Mouse (Mus musculus): ENCODE results near the gene Wdr64. TPM values are rescaled to one million over a fixed set of nuclear protein-coding genes. Genes with fewer than 3 reads are reported as not detected.

Gene Wdr64
- total and polyA plus RNA-seq, 2 experiments from 2014 or later = not detected

- no peak overlapping the region for H3K4me3 ChIP-seq (ENCODE audit: low read depth, low read length)
Measured at GRCm38 (mm10) chr1:175671626-175672025, 26.8 kb upstream of the Wdr64 start.

GRCm38 (mm10) chr1:175673563-175674325 is 24.6 kb upstream of the Wdr64 start:
- 82% methylated on average over 7 of the region's 7 CpGs for WGBS
- no peak overlapping the region for H3K9ac ChIP-seq (replicated peaks; ENCODE audit: low read length, poor library complexity, severe bottlenecking)
- H3K4me1 ChIP-seq (ENCODE audit: insufficient read depth, low read length) = no peaks in the 10 kb centered on the region
- H3K4me3 ChIP-seq (ENCODE audit: low read depth, low read length) = no peak overlapping the region
- no peaks in the 10 kb centered on the region for H3K27me3 ChIP-seq (ENCODE audit: insufficient read depth, low read length)
- no peak overlapping the region for H3K27ac ChIP-seq (ENCODE audit: low read depth, low read length)
- TF ChIP-seq CTCF (IDR thresholded peaks at IDR 0.05) = no peak
- no peak for DNase-seq (ENCODE audit: low spot score)
- H3K4me2 ChIP-seq (ENCODE audit: low read depth, low read length, poor library complexity, severe bottlenecking) = no peak overlapping the region
- no peak for ATAC-seq (ENCODE audit: low FRiP score)
- no peaks in the 10 kb centered on the region for H3K9me3 ChIP-seq (ENCODE audit: low read length)
- H3K36me3 ChIP-seq (ENCODE audit: insufficient read depth, low read length) = no peaks in the 10 kb centered on the region

More at GRCm38 (mm10) chr1:175671626-175672025, 26.8 kb upstream of the Wdr64 start:
- Histone ChIP-seq H3K36me3 (ENCODE audit: insufficient read depth, low read length) (no peaks in the 10 kb centered on the region), H3K27ac (ENCODE audit: low read depth, low read length) (no peak overlapping the region), H3K9ac (replicated peaks; ENCODE audit: low read length, poor library complexity, severe bottlenecking) (no peak overlapping the region), H3K27me3 (ENCODE audit: insufficient read depth, low read length) (no peaks in the 10 kb centered on the region), H3K4me1 (ENCODE audit: insufficient read depth, low read length) (no peaks in the 10 kb centered on the region), H3K4me2 (ENCODE audit: low read depth, low read length, poor library complexity, severe bottlenecking) (no peak overlapping the region), H3K9me3 (ENCODE audit: low read length) (no peaks in the 10 kb centered on the region)
- WGBS = 29% methylated on average over 1 of the region's 1 CpGs
- DNase-seq (ENCODE audit: low spot score) (peak; percentile 54), ATAC-seq (ENCODE audit: low FRiP score) (no peak)
- peak; percentile 69 for TF ChIP-seq CTCF (IDR thresholded peaks at IDR 0.05)

GRCm38 (mm10) chr1:175675116-175675515 is 23.3 kb upstream of the Wdr64 start:
- H3K27me3 ChIP-seq (ENCODE audit: insufficient read depth, low read length) = no peaks in the 10 kb centered on the region
- no peaks in the 10 kb centered on the region for H3K36me3 ChIP-seq (ENCODE audit: insufficient read depth, low read length)
- no peaks in the 10 kb centered on the region for H3K9me3 ChIP-seq (ENCODE audit: low read length)
- no peak for TF ChIP-seq CTCF (IDR thresholded peaks at IDR 0.05)
- no peaks in the 10 kb centered on the region for H3K4me1 ChIP-seq (ENCODE audit: insufficient read depth, low read length)
- H3K27ac ChIP-seq (ENCODE audit: low read depth, low read length) = no peak overlapping the region
- DNase-seq (ENCODE audit: low spot score) = no peak
- no peak for ATAC-seq (ENCODE audit: low FRiP score)
- H3K4me2 ChIP-seq (ENCODE audit: low read depth, low read length, poor library complexity, severe bottlenecking) = no peak overlapping the region
- no peak overlapping the region for H3K9ac ChIP-seq (replicated peaks; ENCODE audit: low read length, poor library complexity, severe bottlenecking)
- no peak overlapping the region for H3K4me3 ChIP-seq (ENCODE audit: low read depth, low read length)
- 84% methylated on average over 6 of the region's 6 CpGs for WGBS

DNA sequence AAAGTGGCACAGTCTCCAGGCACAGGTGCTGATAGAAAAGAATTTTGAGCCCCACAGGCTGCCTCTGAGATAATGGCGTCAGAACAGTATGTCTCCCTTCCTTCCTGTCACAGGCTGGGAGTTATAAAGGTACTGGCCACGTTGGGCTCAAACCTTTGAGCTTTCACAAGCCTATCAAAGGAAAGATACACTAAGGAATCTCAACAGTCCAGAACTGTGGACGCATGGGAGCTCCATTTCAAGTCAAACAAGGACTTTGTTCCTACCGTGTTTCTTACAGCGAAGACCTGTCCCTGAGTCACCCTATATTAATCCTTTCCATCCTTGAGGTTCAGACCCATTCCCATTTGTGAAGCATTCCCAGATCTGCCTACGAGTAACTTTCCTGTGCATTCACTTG is 20.9 kb upstream of the Wdr64 start:
- WGBS = 89% methylated on average over 6 of the region's 6 CpGs
- no peaks in the 10 kb centered on the region for H3K27me3 ChIP-seq (ENCODE audit: insufficient read depth, low read length)
- ATAC-seq (ENCODE audit: low FRiP score) = no peak
- DNase-seq (ENCODE audit: low spot score) = no peak
- H3K4me1 ChIP-seq (ENCODE audit: insufficient read depth, low read length) = no peaks in the 10 kb centered on the region
- no peak for TF ChIP-seq CTCF (IDR thresholded peaks at IDR 0.05)
- H3K9ac ChIP-seq (replicated peaks; ENCODE audit: low read length, poor library complexity, severe bottlenecking) = no peak overlapping the region
- H3K27ac ChIP-seq (ENCODE audit: low read depth, low read length) = no peak overlapping the region
- no peaks in the 10 kb centered on the region for H3K9me3 ChIP-seq (ENCODE audit: low read length)
- no peak overlapping the region for H3K4me3 ChIP-seq (ENCODE audit: low read depth, low read length)
- no peaks in the 10 kb centered on the region for H3K36me3 ChIP-seq (ENCODE audit: insufficient read depth, low read length)
- no peak overlapping the region for H3K4me2 ChIP-seq (ENCODE audit: low read depth, low read length, poor library complexity, severe bottlenecking)

DNA sequence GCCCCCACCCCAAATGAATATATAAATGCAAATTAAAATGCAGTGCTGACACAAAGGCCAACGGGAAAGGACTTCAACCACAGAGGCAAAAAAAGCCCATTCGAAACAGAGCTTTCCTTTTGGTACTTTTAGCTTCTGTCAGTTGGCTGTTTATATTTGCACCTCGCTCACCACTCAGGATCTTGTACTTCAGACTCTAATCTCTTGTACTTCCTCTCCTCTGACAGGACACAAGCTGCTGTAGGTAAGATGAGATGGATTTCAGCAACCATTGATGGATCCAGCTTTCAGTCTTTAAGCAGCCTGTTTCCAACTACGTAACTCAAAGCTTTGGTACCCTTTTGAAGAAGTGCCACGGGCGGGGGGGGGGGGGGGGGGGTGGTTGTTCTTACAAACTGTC is 17.4 kb upstream of the Wdr64 start:
- Histone ChIP-seq H3K9ac (replicated peaks; ENCODE audit: low read length, poor library complexity, severe bottlenecking) (no peak overlapping the region), H3K27ac (ENCODE audit: low read depth, low read length) (no peak overlapping the region), H3K4me1 (ENCODE audit: insufficient read depth, low read length) (no peaks in the 10 kb centered on the region), H3K4me3 (ENCODE audit: low read depth, low read length) (no peak overlapping the region), H3K27me3 (ENCODE audit: insufficient read depth, low read length) (no peaks in the 10 kb centered on the region), H3K4me2 (ENCODE audit: low read depth, low read length, poor library complexity, severe bottlenecking) (no peak overlapping the region), H3K36me3 (ENCODE audit: insufficient read depth, low read length) (no peaks in the 10 kb centered on the region), H3K9me3 (ENCODE audit: low read length) (no peaks in the 10 kb centered on the region)
- DNase-seq (ENCODE audit: low spot score) (no peak), ATAC-seq (ENCODE audit: low FRiP score) (no peak)
- 82% methylated on average over 6 of the region's 6 CpGs for WGBS
- no peak for TF ChIP-seq CTCF (IDR thresholded peaks at IDR 0.05)

GRCm38 (mm10) chr1:175691686-175692245 is 6.6 kb upstream of the Wdr64 start:
- no peak; the same call in 1 of the 2 replicates for ATAC-seq (ENCODE audit: low FRiP score)
- no peaks in the 10 kb centered on the region for H3K27me3 ChIP-seq (ENCODE audit: insufficient read depth, low read length)
- peak overlapping the region; percentile 84 for H3K4me2 ChIP-seq (ENCODE audit: low read depth, low read length, poor library complexity, severe bottlenecking)
- peak overlapping the region; percentile 82 for H3K4me3 ChIP-seq (ENCODE audit: low read depth, low read length)
- WGBS = under 1% methylated on average over 22 of the region's 22 CpGs
- H3K9me3 ChIP-seq (ENCODE audit: low read length) = no peaks in the 10 kb centered on the region
- TF ChIP-seq CTCF (IDR thresholded peaks at IDR 0.05) = no peak
- peaks cover 9% of the 10 kb centered on the region; the same call in 1 of the 2 replicates for H3K4me1 ChIP-seq (ENCODE audit: insufficient read depth, low read length)
- no peak for DNase-seq (ENCODE audit: low spot score)
- peak overlapping the region; percentile 65 for H3K9ac ChIP-seq (replicated peaks; ENCODE audit: low read length, poor library complexity, severe bottlenecking)
- H3K36me3 ChIP-seq (ENCODE audit: insufficient read depth, low read length) = no peaks in the 10 kb centered on the region; the same call in 1 of the 2 replicates
- peak overlapping the region; percentile 65 for H3K27ac ChIP-seq (ENCODE audit: low read depth, low read length)

All from midbrain, postnatal 0 days (tissue).